Mouse (Mus musculus) embryonic stem cell, embryonic (primary cell): ENCODE results near the gene Olfr704.
"Not testable (repeated sequence)": the region's sequence is repeated elsewhere in the genome, so short reads cannot be mapped to it uniquely, and the experiment has no call there.

ENCODE experiments used
- CTCF ChIA-PET, 4 experiments: fragments of 300-600 bp in 2 of 4; fragments of 350-600 bp in 2 of 4; sonication (Branson Sonifier 250); formaldehyde crosslinking; loops; one replicate each; lab custom pipeline; 2022; ENCODE audit warnings: inconsistent platforms in 2 of 4; lab: Charles Lee
- POLR2A ChIA-PET, 4 experiments: fragments of 300-600 bp in 2 of 4; fragments of 350-600 bp in 2 of 4; sonication (Branson Sonifier 250); formaldehyde crosslinking; loops; one replicate each; lab custom pipeline; 2022; ENCODE audit warnings: antibody characterized with exemption in 4 of 4, inconsistent platforms in 1 of 4; lab: Charles Lee

Olfr704 gene

DNA sequence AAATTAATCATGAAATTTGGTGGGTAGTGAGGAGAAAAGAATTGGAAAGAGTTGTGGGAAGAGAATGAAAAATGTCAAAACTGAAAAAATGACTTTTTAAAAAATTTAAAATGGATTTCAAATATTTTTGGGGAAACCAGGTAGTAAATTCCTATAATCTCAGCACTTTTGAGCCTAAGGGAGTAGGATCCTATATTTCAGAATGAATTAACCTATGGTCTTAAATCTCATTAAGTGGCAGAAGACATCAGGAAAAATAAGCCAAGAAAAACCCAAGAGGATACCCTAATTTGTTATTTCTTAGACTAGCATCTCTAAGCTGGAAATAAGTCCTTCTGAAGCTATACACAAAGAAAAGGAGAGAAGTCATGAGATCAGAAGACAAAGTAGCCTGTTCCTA is at the start of gene Olfr704:
Gene Olfr704, plus strand, starts transcription at position 301 of the 400 bp plus-strand sequence.
- ChIA-PET CTCF (no interaction called here), POLR2A (no interaction called here)

DNA sequence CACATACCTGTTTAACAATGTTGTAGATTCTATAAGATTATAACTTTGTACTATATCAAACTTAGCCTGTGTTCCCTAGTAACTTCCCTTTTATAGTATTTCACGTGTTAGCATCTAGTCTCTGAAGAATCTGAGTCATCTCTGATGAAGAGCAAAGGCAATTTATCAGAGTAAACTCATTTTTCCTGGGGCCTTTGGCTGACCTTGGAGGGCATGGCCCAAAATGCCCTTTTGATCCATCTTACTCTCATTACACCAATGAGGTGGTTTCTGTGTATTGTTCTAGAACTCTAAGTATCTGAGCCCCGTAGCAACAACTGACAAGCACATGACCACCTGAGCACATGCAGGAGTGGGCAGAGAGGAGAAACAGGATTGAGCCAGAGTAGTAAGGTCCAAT is 49.2 kb upstream of the Olfr704 start, which contains the start of gene Olfr701:
Gene Olfr701, plus strand, starts transcription at position 301 of the 400 bp plus-strand sequence.
- POLR2A ChIA-PET, result no interaction called here
- CTCF ChIA-PET, result no interaction called here

GRCm38 (mm10) chr7:106815775-106816174 is 47.2 kb upstream of the Olfr704 start:
- POLR2A ChIA-PET, result no interaction called here

GRCm38 (mm10) chr7:106818414-106818813 is 44.6 kb upstream of the Olfr704 start:
- POLR2A ChIA-PET, result no interaction called here
- CTCF ChIA-PET, result no interaction called here

More at GRCm38 (mm10) chr7:106815775-106816174, 47.2 kb upstream of the Olfr704 start:
- CTCF ChIA-PET, result no interaction called here

GRCm38 (mm10) chr7:106833793-106834192 is 29.2 kb upstream of the Olfr704 start, which contains the start of gene Olfr702:
TSS of gene Olfr702 (minus strand) at chr7:106833893.
- POLR2A ChIA-PET, result no interaction called here
- CTCF ChIA-PET, result no interaction called here

GRCm38 (mm10) chr7:106843060-106843459 is 19.9 kb upstream of the Olfr704 start, which contains the start of gene Olfr703:
TSS of gene Olfr703 (plus strand) at chr7:106843360.
- CTCF ChIA-PET, result no interaction called here
- POLR2A ChIA-PET, result no interaction called here

GRCm38 (mm10) chr7:106876791-106877190 is 13.8 kb downstream of the Olfr704 start, which contains the start of gene Olfr705:
TSS of gene Olfr705 (minus strand) at chr7:106876891.
- CTCF ChIA-PET, result no interaction called here
- POLR2A ChIA-PET, result no interaction called here

- CTCF ChIA-PET, result no interaction called here
These were observed 25.1 kb downstream of the Olfr704 start, which contains the start of gene Olfr706 for GRCm38 (mm10) chr7:106888062-106888461. TSS of gene Olfr706 (minus strand) at chr7:106888162.

GRCm38 (mm10) chr7:106901141-106901540 is 38.2 kb downstream of the Olfr704 start, which contains the start of gene Olfr707:
TSS of gene Olfr707 (minus strand) at chr7:106901241.
- CTCF ChIA-PET, POLR2A ChIA-PET: not testable (repeated sequence)

More at GRCm38 (mm10) chr7:106888062-106888461, 25.1 kb downstream of the Olfr704 start, which contains the start of gene Olfr706:
- POLR2A ChIA-PET, result no interaction called here

GRCm38 (mm10) chr7:106907676-106908075 is 44.7 kb downstream of the Olfr704 start, which contains the start of gene Olfr1532-ps1:
TSS of gene Olfr1532-ps1 (plus strand) at chr7:106908001.
- ChIA-PET POLR2A (interaction anchor here in 1 of 4 experiments (0.6 kb wide), 1 partner anchor 69 kb away, joined by 3 read pairs; no protein-coding TSS in a partner anchor), CTCF (no interaction called here)
